Comparison of ENCODE assay signal across 7 mouse cellular contexts in genomic region chr14:120480341-120480900, GRCm38 (mm10). TPM values are rescaled to one million over a fixed set of nuclear protein-coding genes. Genes with fewer than 3 reads are reported as not detected.
DNase-seq lines count a peak whose midpoint lies in the region; ATAC-seq and TF ChIP-seq lines count a peak whose summit lies in the region.

No protein-coding gene starts in this region.

- ATAC-seq in intestine, embryonic 16.5 days = no peak

- peaks cover 33% of the 10 kb centered on the region for H3K36me3 ChIP-seq in forebrain, embryonic 10.5 days (replicated peaks)
- no peaks in the 10 kb centered on the region for H3K36me3 ChIP-seq in intestine, embryonic 16.5 days (ENCODE audit: control insufficient read depth, insufficient read depth, low read length)

- WGBS in lung, adult 2 months = 41% methylated on average over 8 of the region's 8 CpGs
- WGBS in forebrain, embryonic 10.5 days = 88% methylated on average over 8 of the region's 8 CpGs
- 73% methylated on average over 8 of the region's 8 CpGs for WGBS in intestine, embryonic 16.5 days
- 49% methylated on average over 8 of the region's 8 CpGs for WGBS in olfactory bulb, adult 2 months

- TF ChIP-seq POLR2A in lung, adult 2 months (IDR thresholded peaks at IDR 0.05; ENCODE audit: borderline replicate concordance, extremely low read depth, low read depth, low read length) = no peak
- no peak for TF ChIP-seq POLR2A in olfactory bulb, adult 2 months (IDR thresholded peaks at IDR 0.05; ENCODE audit: insufficient read depth, low read depth, low read length)

- peak overlapping the region; percentile 65 for H3K4me3 ChIP-seq in lung, adult 2 months (replicated peaks; ENCODE audit: extremely low read depth, low read depth, low read length)
- H3K4me3 ChIP-seq in forebrain, embryonic 10.5 days = peak overlapping the region; percentile 80; the same call in 1 of the 2 replicates
- H3K4me3 ChIP-seq in intestine, embryonic 16.5 days (ENCODE audit: low read length) = peak overlapping the region; percentile 17
- H3K4me3 ChIP-seq in olfactory bulb, adult 2 months (ENCODE audit: insufficient read depth, low read depth, low read length) = peak overlapping the region; percentile 30

- H3K9me3 ChIP-seq in forebrain, embryonic 10.5 days = peaks cover 5% of the 10 kb centered on the region; the same call in 1 of the 2 replicates
- no peaks in the 10 kb centered on the region for H3K9me3 ChIP-seq in intestine, embryonic 16.5 days (ENCODE audit: control insufficient read depth, low read length)

- no peak for DNase-seq in lung, adult 2 months
- no peak for DNase-seq in lung, postnatal 14 days
- no peak for DNase-seq in forebrain, embryonic 10.5 days (ENCODE audit: extremely low spot score, low spot score)
- DNase-seq in urinary bladder, adult 18-20 months (ENCODE audit: low spot score in 2 of 2) = no peak
- no peak for DNase-seq in spleen, adult 12 weeks (ENCODE audit: low spot score)

- H3K27ac ChIP-seq in forebrain, embryonic 10.5 days = no peak overlapping the region
- H3K27ac ChIP-seq in intestine, embryonic 16.5 days (ENCODE audit: low read length) = no peak overlapping the region
- no peak overlapping the region for H3K27ac ChIP-seq in olfactory bulb, adult 2 months (ENCODE audit: insufficient read depth, low read depth, low read length)

- no peak overlapping the region for H3K9ac ChIP-seq in intestine, embryonic 16.5 days (ENCODE audit: low read depth, low read length)

- no peaks in the 10 kb centered on the region for H3K27me3 ChIP-seq in forebrain, embryonic 10.5 days (ENCODE audit: poor library complexity, severe bottlenecking)
- no peaks in the 10 kb centered on the region for H3K27me3 ChIP-seq in intestine, embryonic 16.5 days (replicated peaks; ENCODE audit: control insufficient read depth, insufficient read depth, low read length)

- no peak for TF ChIP-seq CTCF in lung, adult 2 months (IDR thresholded peaks at IDR 0.05; ENCODE audit: insufficient read depth, low read length)
- TF ChIP-seq CTCF in olfactory bulb, adult 2 months (IDR thresholded peaks at IDR 0.05; ENCODE audit: insufficient read depth, low read depth, low read length) = no peak

- H3K4me1 ChIP-seq in lung, adult 2 months (ENCODE audit: control insufficient read depth, insufficient read depth, low read length) = peaks cover 8% of the 10 kb centered on the region
- peaks cover 28% of the 10 kb centered on the region for H3K4me1 ChIP-seq in forebrain, embryonic 10.5 days
- peaks cover 7% of the 10 kb centered on the region; the same call in 1 of the 2 replicates for H3K4me1 ChIP-seq in intestine, embryonic 16.5 days (ENCODE audit: control insufficient read depth, insufficient read depth, low read length)
- H3K4me1 ChIP-seq in olfactory bulb, adult 2 months (ENCODE audit: control insufficient read depth, insufficient read depth, low read length) = peaks cover 11% of the 10 kb centered on the region

- peak overlapping the region; percentile 23 for H3K4me2 ChIP-seq in intestine, embryonic 16.5 days (ENCODE audit: low read depth, low read length)

RNA-seq across cellular contexts. Expression of gene Rap2a, which starts 2.2 kb away (rescaled TPM):
- 39.5 and 57.3 TPM in 2 replicates for polyA plus RNA-seq in lung, adult 2 months (2012; rRNA removed)
- polyA plus RNA-seq in forebrain, embryonic 10.5 days (2016; fragmentation: Nextera tagmentation; extraction: Ambion mirVana) = 7.7 and 9.0 TPM in 2 replicates
- 5.5 and 5.6 TPM in 2 replicates for polyA plus RNA-seq in intestine, embryonic 16.5 days (2015; fragmentation: Nextera tagmentation; extraction: Ambion mirVana)
- not detected in 2 replicates for polyA plus RNA-seq in olfactory bulb, adult 2 months (2012; ENCODE audit: insufficient read depth, insufficient read length, low replicate concordance, missing spikeins)

Comparison
In these comparisons a context has a peak if more than half of its experiments do, and no peak if none do; other contexts are left out.
1. H3K4me3 ChIP-seq: peak in every context shown above with its lines; median percentile 80 in forebrain, embryonic 10.5 days; 65 in lung, adult 2 months; 30 in olfactory bulb, adult 2 months; 17 in intestine, embryonic 16.5 days.